Mouse (Mus musculus) granulocyte monocyte progenitor cell, adult 5-6 weeks (primary cell): Measurements from ENCODE around the gene Igfn1. TPM values are rescaled to one million over a fixed set of nuclear protein-coding genes. Genes with fewer than 3 reads are reported as not detected.

ENCODE experiments used
- ATAC-seq: replicated peaks from 2 replicates; pipeline ENCODE4 v1.8.0; 2016; ENCODE audit warnings: mild to moderate bottlenecking, moderate TSS enrichment, inconsistent platforms; ENCODE audit not compliant: poor library complexity, severe bottlenecking
- total RNA-seq, 2 experiments: library from RNA; stranded (forward) in 1 of 2; stranded (reverse) in 1 of 2; fragments of 200-712, 200-1000 nt in 1 of 2; fragments of >200 nt in 1 of 2; fragmentation: Nextera tagmentation in 1 of 2; gene quantifications; 2 replicates each; pipeline ENCODE4 v1.2.3; 2014 to 2017

Igfn1 gene
- total RNA-seq, 2 experiments from 2014 or later: not detected

- no peak for ATAC-seq
These were observed 4.1 kb upstream of the Igfn1 start for GRCm38 (mm10) chr1:136010247-136010646.

GRCm38 (mm10) chr1:136008159-136008533, 2.0 kb upstream of the Igfn1 start:
- ATAC-seq: peak; percentile 40

GRCm38 (mm10) chr1:136007211-136008158, 1.3 kb upstream of the Igfn1 start, which contains the start of gene Tmem9:
Gene Tmem9, plus strand, starts transcription at chr1:136008150.
- ATAC-seq: peak; percentile 98

- no peak for ATAC-seq
These were observed 4.7 kb downstream of the Igfn1 start for GRCm38 (mm10) chr1:136001438-136001837.

GRCm38 (mm10) chr1:135999720-136000287, 6.3 kb downstream of the Igfn1 start:
- ATAC-seq: no peak

GRCm38 (mm10) chr1:135997537-135997936, 8.6 kb downstream of the Igfn1 start:
- no peak for ATAC-seq

GRCm38 (mm10) chr1:135993470-135993869, 12.7 kb downstream of the Igfn1 start:
- ATAC-seq: no peak

GRCm38 (mm10) chr1:135989876-135990275, 16.3 kb downstream of the Igfn1 start:
- ATAC-seq: no peak

- ATAC-seq: no peak
These were observed 22.0 kb downstream of the Igfn1 start for GRCm38 (mm10) chr1:135984105-135984504.

- no peak for ATAC-seq
These were observed 33.6 kb downstream of the Igfn1 start for GRCm38 (mm10) chr1:135972576-135972975.

- no peak for ATAC-seq
These were observed 35.7 kb downstream of the Igfn1 start for GRCm38 (mm10) chr1:135970486-135970885.

GRCm38 (mm10) chr1:135967739-135968138, 38.4 kb downstream of the Igfn1 start:
- ATAC-seq: no peak

GRCm38 (mm10) chr1:135964561-135964960, 41.6 kb downstream of the Igfn1 start:
- no peak for ATAC-seq

GRCm38 (mm10) chr1:135963177-135963576, 43.0 kb downstream of the Igfn1 start:
- ATAC-seq: no peak

GRCm38 (mm10) chr1:135958483-135958882, 47.7 kb downstream of the Igfn1 start:
- peak; percentile 50; the same call in 1 of the 2 replicates for ATAC-seq

- ATAC-seq: no peak
These were observed 57.3 kb downstream of the Igfn1 start for GRCm38 (mm10) chr1:135948871-135949270.

GRCm38 (mm10) chr1:135946247-135946646, 59.9 kb downstream of the Igfn1 start:
- no peak for ATAC-seq

- ATAC-seq: peak; percentile 55
These were observed 60.4 kb downstream of the Igfn1 start for GRCm38 (mm10) chr1:135945711-135946110.

- ATAC-seq: peak; percentile 82
These were observed 61.4 kb downstream of the Igfn1 start for GRCm38 (mm10) chr1:135944526-135945259.

- ATAC-seq: no peak
These were observed 62.4 kb downstream of the Igfn1 start for GRCm38 (mm10) chr1:135943713-135944112.

GRCm38 (mm10) chr1:135942116-135942515, 64.0 kb downstream of the Igfn1 start:
- ATAC-seq: no peak
